Mouse (Mus musculus) small intestine, adult 2 months (tissue): Measurements from ENCODE around the gene Tceanc2.

ENCODE experiments used
- CTCF ChIP-seq: fragments of 200-500 bp; IDR thresholded peaks from 2 replicates; pipeline ENCODE4 v1.5.1; 2012; ENCODE audit warnings: low read depth, mild to moderate bottlenecking, control low read depth, inconsistent platforms, low read length, moderate library complexity, mixed read lengths; ENCODE audit not compliant: insufficient replicate concordance, insufficient read length; ENCODE audit errors: extremely low read depth
- POLR2A ChIP-seq: fragments of 200-500 bp; IDR thresholded peaks from 2 replicates; pipeline ENCODE4 v1.6.1; 2012; ENCODE audit warnings: low read depth, mild to moderate bottlenecking, control low read depth, inconsistent platforms, low read length, moderate library complexity

- TF ChIP-seq CTCF: no peak
- TF ChIP-seq POLR2A: no peak
These were observed 94.6 kb downstream of the Tceanc2 start for GRCm38 (mm10) chr4:107084343-107084742.
